Mouse (Mus musculus) bone marrow, adult 2 months (tissue): Measurements from ENCODE around the gene Tfap2c. TPM values are rescaled to one million over a fixed set of nuclear protein-coding genes. Genes with fewer than 3 reads are reported as not detected.

ENCODE experiments used
- H3K27ac ChIP-seq: fragments of 200-500 bp; 2 replicates; pipeline ENCODE4 v1.5.1; 2012; ENCODE audit warnings: low read depth, mild to moderate bottlenecking, control low read depth, inconsistent platforms, low read length; ENCODE audit not compliant: control insufficient read depth, poor library complexity, insufficient read depth
- H3K4me1 ChIP-seq: fragments of 200-500 bp; 2 replicates; pipeline ENCODE4 v1.6.1; 2011; ENCODE audit warnings: low read length; ENCODE audit not compliant: control insufficient read depth, insufficient read depth
- H3K4me3 ChIP-seq: fragments of 200-500 bp; replicated peaks from 2 replicates; pipeline ENCODE3; 2011; ENCODE audit warnings: mild to moderate bottlenecking, low read depth, low read length, control low read depth; ENCODE audit not compliant: control insufficient read depth
- CTCF ChIP-seq: fragments of 200-500 bp; IDR thresholded peaks from 2 replicates; pipeline ENCODE4 v1.5.1; 2011; ENCODE audit warnings: low read length, control low read depth; ENCODE audit not compliant: control insufficient read depth, insufficient read depth
- POLR2A ChIP-seq: fragments of 200-500 bp; IDR thresholded peaks from 2 replicates; pipeline ENCODE4 v1.6.1; 2011; ENCODE audit warnings: low read depth, mild to moderate bottlenecking, control low read depth, low read length, borderline replicate concordance; ENCODE audit not compliant: control insufficient read depth
- WGBS: fragments of 180-500 bp; shearing (Covaris S2); methylation state at CpG from one replicate; pipeline ENCODE4 v1.1.7; 2018; 5-methylcytosine and 5-hydroxymethylcytosine counted together
- polyA plus RNA-seq: library from polyadenylated mRNA; stranded (reverse); fragments of >200 nt; gene quantifications from 2 replicates; pipeline ENCODE4 v1.2.4, GENCODE M21; 2011; ENCODE audit warnings: low replicate concordance; ENCODE audit not compliant: missing spikeins, insufficient read depth, insufficient read length

The Tfap2c gene
- polyA plus RNA-seq, 1 experiment: not detected

GRCm38 (mm10) chr2:172547807-172548586 is 1.4 kb upstream of the Tfap2c start:
- TF ChIP-seq CTCF (no peak), POLR2A (no peak)
- Histone ChIP-seq H3K4me1 (no peaks in the 10 kb centered on the region), H3K27ac (no peak overlapping the region), H3K4me3 (no peak overlapping the region)
- WGBS: 6% methylated on average over 27 of the region's 27 CpGs

- TF ChIP-seq CTCF (no peak), POLR2A (no peak)
- 3% methylated on average over 27 of the region's 27 CpGs for WGBS
- Histone ChIP-seq H3K4me3 (no peak overlapping the region), H3K4me1 (no peaks in the 10 kb centered on the region), H3K27ac (no peak overlapping the region)
Measured at GRCm38 (mm10) chr2:172548672-172549255, 629 bp upstream of the Tfap2c start.

GRCm38 (mm10) chr2:172550364-172551080 is 1.1 kb downstream of the Tfap2c start:
- 2% methylated on average over 62 of the region's 62 CpGs for WGBS
- TF ChIP-seq CTCF: peak; percentile 42; the same call in 1 of the 2 replicates
- no peak for TF ChIP-seq POLR2A
- Histone ChIP-seq H3K4me1 (no peaks in the 10 kb centered on the region), H3K27ac (no peak overlapping the region; the same call in 1 of the 2 replicates), H3K4me3 (no peak overlapping the region)

- Histone ChIP-seq H3K4me3 (no peak overlapping the region), H3K4me1 (no peaks in the 10 kb centered on the region), H3K27ac (no peak overlapping the region; the same call in 1 of the 2 replicates)
- WGBS: 6% methylated on average over 57 of the region's 57 CpGs
- TF ChIP-seq POLR2A (no peak), CTCF (no peak)
Measured at GRCm38 (mm10) chr2:172551081-172551720, 1.8 kb downstream of the Tfap2c start.

GRCm38 (mm10) chr2:172551872-172552271 is 2.5 kb downstream of the Tfap2c start:
- WGBS: 9% methylated on average over 14 of the region's 14 CpGs
- Histone ChIP-seq H3K4me3 (no peak overlapping the region), H3K4me1 (no peaks in the 10 kb centered on the region), H3K27ac (no peak overlapping the region)
- TF ChIP-seq CTCF: no peak
- no peak for TF ChIP-seq POLR2A

GRCm38 (mm10) chr2:172552666-172553065 is 3.3 kb downstream of the Tfap2c start:
- Histone ChIP-seq H3K27ac (no peak overlapping the region), H3K4me1 (no peaks in the 10 kb centered on the region), H3K4me3 (no peak overlapping the region)
- TF ChIP-seq CTCF (no peak), POLR2A (no peak)
- WGBS: 4% methylated on average over 6 of the region's 6 CpGs

GRCm38 (mm10) chr2:172554211-172554610 is 4.8 kb downstream of the Tfap2c start:
- WGBS: 64% methylated on average over 9 of the region's 9 CpGs
- Histone ChIP-seq H3K4me1 (no peaks in the 10 kb centered on the region), H3K27ac (no peak overlapping the region), H3K4me3 (no peak overlapping the region)
- TF ChIP-seq CTCF: no peak
- TF ChIP-seq POLR2A: no peak

GRCm38 (mm10) chr2:172558674-172559468 is 9.5 kb downstream of the Tfap2c start:
- TF ChIP-seq POLR2A (no peak), CTCF (no peak)
- no peak overlapping the region for H3K4me3 ChIP-seq
- WGBS: 60% methylated on average over 21 of the region's 21 CpGs

More at GRCm38 (mm10) chr2:172558674-172559468, 9.5 kb downstream of the Tfap2c start:
- no peak overlapping the region for H3K27ac ChIP-seq
- H3K4me1 ChIP-seq: no peaks in the 10 kb centered on the region
